Mouse (Mus musculus): ENCODE data around the gene Scaf4. TPM values are rescaled to one million over a fixed set of nuclear protein-coding genes. Genes with fewer than 3 reads are reported as not detected.

The Scaf4 gene
- polyA plus RNA-seq, 1 experiment from 2014 or later, result 25.6 TPM

- H3K36me3 ChIP-seq (ENCODE audit: control insufficient read depth, insufficient read depth), result no peaks in the 10 kb centered on the region
- no peak overlapping the region for H3K4me2 ChIP-seq (ENCODE audit: low read length)
- H3K27me3 ChIP-seq (replicated peaks; ENCODE audit: control insufficient read depth, insufficient read depth, low read length), result no peaks in the 10 kb centered on the region
- 70% methylated on average over 6 of the region's 6 CpGs for WGBS
- H3K27ac ChIP-seq (ENCODE audit: low read length), result no peak overlapping the region
- ATAC-seq, result no peak
- H3K9ac ChIP-seq (replicated peaks; ENCODE audit: low read depth, low read length), result no peak overlapping the region
- peaks cover 29% of the 10 kb centered on the region for H3K4me1 ChIP-seq (replicated peaks; ENCODE audit: control insufficient read depth, insufficient read depth, low read length)
- no peak overlapping the region for H3K4me3 ChIP-seq (replicated peaks; ENCODE audit: low read length)
- H3K9me3 ChIP-seq (ENCODE audit: control insufficient read depth, low read length), result no peaks in the 10 kb centered on the region
Measured at GRCm38 (mm10) chr16:90279058-90279457, 5.2 kb downstream of the Scaf4 start.

GRCm38 (mm10) chr16:90275521-90275920, 8.8 kb downstream of the Scaf4 start:
- Histone ChIP-seq H3K4me1 (replicated peaks; ENCODE audit: control insufficient read depth, insufficient read depth, low read length) (peaks cover 4% of the 10 kb centered on the region), H3K27ac (ENCODE audit: low read length) (no peak overlapping the region), H3K4me3 (replicated peaks; ENCODE audit: low read length) (no peak overlapping the region), H3K4me2 (ENCODE audit: low read length) (no peak overlapping the region), H3K27me3 (replicated peaks; ENCODE audit: control insufficient read depth, insufficient read depth, low read length) (no peaks in the 10 kb centered on the region), H3K9me3 (ENCODE audit: control insufficient read depth, low read length) (no peaks in the 10 kb centered on the region), H3K36me3 (ENCODE audit: control insufficient read depth, insufficient read depth) (no peaks in the 10 kb centered on the region), H3K9ac (replicated peaks; ENCODE audit: low read depth, low read length) (no peak overlapping the region)
- ATAC-seq, result no peak
- 75% methylated on average over 6 of the region's 6 CpGs for WGBS

DNA sequence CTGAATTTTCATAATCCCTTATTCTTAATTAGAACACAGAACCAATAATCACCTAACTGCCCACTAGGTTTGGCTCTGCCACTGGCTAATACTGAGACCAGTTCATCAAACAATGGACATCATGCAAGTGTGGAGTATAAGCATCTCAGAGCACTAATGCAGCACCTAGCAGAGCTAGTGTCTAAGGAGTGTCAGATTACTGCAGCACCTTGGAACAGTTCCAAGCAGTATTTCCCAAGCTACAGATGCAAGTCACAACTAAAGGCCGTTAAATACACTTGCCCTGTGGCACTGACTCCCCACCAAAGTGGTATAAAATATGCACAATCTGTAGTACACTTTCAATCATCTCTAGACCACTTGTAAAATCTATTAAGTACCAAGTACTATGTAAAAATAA, 17.7 kb downstream of the Scaf4 start:
- Histone ChIP-seq H3K9me3 (ENCODE audit: control insufficient read depth, low read length) (no peaks in the 10 kb centered on the region), H3K36me3 (ENCODE audit: control insufficient read depth, insufficient read depth) (peaks cover 2% of the 10 kb centered on the region; the same call in 1 of the 2 replicates), H3K9ac (replicated peaks; ENCODE audit: low read depth, low read length) (no peak overlapping the region), H3K27me3 (replicated peaks; ENCODE audit: control insufficient read depth, insufficient read depth, low read length) (no peaks in the 10 kb centered on the region), H3K4me2 (ENCODE audit: low read length) (no peak overlapping the region), H3K4me3 (replicated peaks; ENCODE audit: low read length) (no peak overlapping the region), H3K4me1 (replicated peaks; ENCODE audit: control insufficient read depth, insufficient read depth, low read length) (no peaks in the 10 kb centered on the region), H3K27ac (ENCODE audit: low read length) (no peak overlapping the region)
- WGBS, result 10% methylated on average over 1 of the region's 1 CpGs
- no peak for ATAC-seq

DNA sequence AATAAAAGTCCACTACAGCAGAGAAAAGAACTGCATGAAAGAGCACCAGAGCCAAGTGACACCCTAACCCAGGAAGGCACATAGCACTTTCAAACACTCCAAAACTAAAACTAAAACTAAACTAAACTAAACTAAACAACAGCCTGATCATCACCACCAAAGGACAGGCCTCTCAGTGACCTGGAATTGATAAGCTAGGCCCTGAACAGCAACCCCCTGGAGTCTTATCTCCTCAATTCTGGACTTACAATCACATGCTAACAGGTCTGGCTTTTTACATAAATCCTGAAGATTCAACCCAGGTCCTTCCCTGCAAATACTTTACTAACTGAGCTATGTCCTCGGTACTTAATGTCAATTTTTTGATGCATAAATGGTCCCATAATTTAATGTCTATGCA, 19.2 kb downstream of the Scaf4 start:
- no peak overlapping the region for H3K4me2 ChIP-seq (ENCODE audit: low read length)
- H3K4me3 ChIP-seq (replicated peaks; ENCODE audit: low read length), result no peak overlapping the region
- no peaks in the 10 kb centered on the region for H3K27me3 ChIP-seq (replicated peaks; ENCODE audit: control insufficient read depth, insufficient read depth, low read length)
- H3K36me3 ChIP-seq (ENCODE audit: control insufficient read depth, insufficient read depth), result peaks cover 2% of the 10 kb centered on the region; the same call in 1 of the 2 replicates
- no peaks in the 10 kb centered on the region for H3K4me1 ChIP-seq (replicated peaks; ENCODE audit: control insufficient read depth, insufficient read depth, low read length)
- H3K27ac ChIP-seq (ENCODE audit: low read length), result no peak overlapping the region
- H3K9me3 ChIP-seq (ENCODE audit: control insufficient read depth, low read length), result no peaks in the 10 kb centered on the region
- ATAC-seq, result no peak
- H3K9ac ChIP-seq (replicated peaks; ENCODE audit: low read depth, low read length), result no peak overlapping the region
- 87% methylated on average over 1 of the region's 1 CpGs for WGBS

DNA sequence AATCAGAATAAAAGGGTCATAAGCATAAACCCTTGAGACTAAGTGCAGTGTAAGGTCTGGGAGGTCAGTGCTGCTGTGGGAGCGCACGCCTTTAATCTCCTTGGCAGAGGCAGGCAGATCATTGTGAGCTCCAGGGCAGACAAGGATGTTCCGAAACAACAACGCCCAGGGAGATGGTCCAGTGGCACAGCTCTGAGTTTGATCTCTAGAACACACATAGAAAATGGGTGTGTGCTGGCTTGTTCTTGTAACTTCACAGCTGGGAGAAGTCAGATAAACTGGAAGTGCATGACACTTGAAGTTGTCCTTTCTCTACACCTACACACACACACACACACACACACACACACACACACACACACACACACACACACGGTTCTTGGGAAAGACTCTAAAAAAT, 20.3 kb downstream of the Scaf4 start:
- no peak overlapping the region for H3K4me2 ChIP-seq (ENCODE audit: low read length)
- H3K4me3 ChIP-seq (replicated peaks; ENCODE audit: low read length), result no peak overlapping the region
- no peak for ATAC-seq
- H3K36me3 ChIP-seq (ENCODE audit: control insufficient read depth, insufficient read depth), result peaks cover 8% of the 10 kb centered on the region
- H3K9ac ChIP-seq (replicated peaks; ENCODE audit: low read depth, low read length), result no peak overlapping the region
- no peak overlapping the region for H3K27ac ChIP-seq (ENCODE audit: low read length)
- H3K27me3 ChIP-seq (replicated peaks; ENCODE audit: control insufficient read depth, insufficient read depth, low read length), result no peaks in the 10 kb centered on the region
- WGBS, result 89% methylated on average over 5 of the region's 5 CpGs
- H3K9me3 ChIP-seq (ENCODE audit: control insufficient read depth, low read length), result no peaks in the 10 kb centered on the region
- H3K4me1 ChIP-seq (replicated peaks; ENCODE audit: control insufficient read depth, insufficient read depth, low read length), result no peaks in the 10 kb centered on the region

- H3K9me3 ChIP-seq (ENCODE audit: control insufficient read depth, low read length), result no peaks in the 10 kb centered on the region
- no peak overlapping the region for H3K27ac ChIP-seq (ENCODE audit: low read length)
- no peak for ATAC-seq
- no peak overlapping the region for H3K9ac ChIP-seq (replicated peaks; ENCODE audit: low read depth, low read length)
- H3K36me3 ChIP-seq (ENCODE audit: control insufficient read depth, insufficient read depth), result peaks cover 14% of the 10 kb centered on the region
- H3K27me3 ChIP-seq (replicated peaks; ENCODE audit: control insufficient read depth, insufficient read depth, low read length), result no peaks in the 10 kb centered on the region
- no peak overlapping the region for H3K4me2 ChIP-seq (ENCODE audit: low read length)
- WGBS, result 97% methylated on average over 2 of the region's 2 CpGs
- no peaks in the 10 kb centered on the region for H3K4me1 ChIP-seq (replicated peaks; ENCODE audit: control insufficient read depth, insufficient read depth, low read length)
- no peak overlapping the region for H3K4me3 ChIP-seq (replicated peaks; ENCODE audit: low read length)
Measured at GRCm38 (mm10) chr16:90261791-90262190, 22.5 kb downstream of the Scaf4 start.

GRCm38 (mm10) chr16:90260097-90260496, 24.2 kb downstream of the Scaf4 start:
- Histone ChIP-seq H3K36me3 (ENCODE audit: control insufficient read depth, insufficient read depth) (peaks cover 21% of the 10 kb centered on the region), H3K9ac (replicated peaks; ENCODE audit: low read depth, low read length) (no peak overlapping the region), H3K27ac (ENCODE audit: low read length) (no peak overlapping the region), H3K4me1 (replicated peaks; ENCODE audit: control insufficient read depth, insufficient read depth, low read length) (no peaks in the 10 kb centered on the region), H3K4me2 (ENCODE audit: low read length) (no peak overlapping the region), H3K4me3 (replicated peaks; ENCODE audit: low read length) (no peak overlapping the region), H3K27me3 (replicated peaks; ENCODE audit: control insufficient read depth, insufficient read depth, low read length) (no peaks in the 10 kb centered on the region), H3K9me3 (ENCODE audit: control insufficient read depth, low read length) (no peaks in the 10 kb centered on the region)
- no peak for ATAC-seq
- 92% methylated on average over 4 of the region's 4 CpGs for WGBS

DNA sequence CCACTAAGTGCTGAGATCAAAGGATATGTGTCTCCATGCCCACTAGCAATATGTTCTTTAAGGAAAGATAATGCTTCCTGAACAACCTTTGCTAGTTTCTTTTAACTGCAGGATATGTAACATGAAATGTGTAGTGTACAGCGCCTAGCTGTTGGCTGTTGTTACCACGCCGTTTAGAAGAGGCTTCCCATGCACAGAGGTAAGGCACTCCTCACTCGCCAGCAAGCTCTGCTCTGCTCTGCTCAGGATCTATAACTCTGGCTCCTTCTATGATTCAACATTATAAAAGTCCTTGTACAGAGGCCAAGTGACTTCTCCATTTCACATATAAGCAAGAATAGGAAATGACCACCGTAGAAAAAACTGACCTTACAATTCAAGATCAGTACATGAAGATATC, 24.7 kb downstream of the Scaf4 start:
- H3K27me3 ChIP-seq (replicated peaks; ENCODE audit: control insufficient read depth, insufficient read depth, low read length), result no peaks in the 10 kb centered on the region
- no peaks in the 10 kb centered on the region for H3K4me1 ChIP-seq (replicated peaks; ENCODE audit: control insufficient read depth, insufficient read depth, low read length)

DNA sequence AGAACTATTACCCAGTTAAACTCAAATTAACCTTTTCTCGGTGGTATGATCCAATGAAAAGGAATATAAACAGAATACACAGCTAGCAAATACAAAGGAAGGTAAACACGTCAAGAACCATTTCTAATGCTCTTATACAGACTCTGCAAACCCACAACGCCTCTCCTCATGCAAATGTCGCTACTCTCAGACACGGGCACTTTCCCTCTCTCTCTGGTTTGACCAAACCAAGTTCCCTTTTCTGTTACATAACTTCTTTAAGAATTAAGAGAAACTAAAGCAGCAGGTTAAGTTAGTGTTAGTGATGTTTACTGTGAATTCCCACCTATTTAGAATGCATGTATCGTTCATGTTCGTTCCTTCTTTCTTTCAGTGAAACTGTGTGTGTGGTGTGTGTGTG, 25.4 kb downstream of the Scaf4 start:
- no peak for ATAC-seq
- Histone ChIP-seq H3K36me3 (ENCODE audit: control insufficient read depth, insufficient read depth) (peaks cover 24% of the 10 kb centered on the region), H3K4me3 (replicated peaks; ENCODE audit: low read length) (no peak overlapping the region), H3K9ac (replicated peaks; ENCODE audit: low read depth, low read length) (no peak overlapping the region), H3K9me3 (ENCODE audit: control insufficient read depth, low read length) (no peaks in the 10 kb centered on the region), H3K4me1 (replicated peaks; ENCODE audit: control insufficient read depth, insufficient read depth, low read length) (no peaks in the 10 kb centered on the region), H3K27me3 (replicated peaks; ENCODE audit: control insufficient read depth, insufficient read depth, low read length) (no peaks in the 10 kb centered on the region), H3K27ac (ENCODE audit: low read length) (no peak overlapping the region), H3K4me2 (ENCODE audit: low read length) (no peak overlapping the region)
- 87% methylated on average over 7 of the region's 7 CpGs for WGBS

More for the DNA sequence above, 24.7 kb downstream of the Scaf4 start:
- no peak for ATAC-seq
- H3K36me3 ChIP-seq (ENCODE audit: control insufficient read depth, insufficient read depth), result peaks cover 24% of the 10 kb centered on the region
- H3K27ac ChIP-seq (ENCODE audit: low read length), result no peak overlapping the region
- no peaks in the 10 kb centered on the region for H3K9me3 ChIP-seq (ENCODE audit: control insufficient read depth, low read length)
- no peak overlapping the region for H3K4me3 ChIP-seq (replicated peaks; ENCODE audit: low read length)
- H3K9ac ChIP-seq (replicated peaks; ENCODE audit: low read depth, low read length), result no peak overlapping the region
- no peak overlapping the region for H3K4me2 ChIP-seq (ENCODE audit: low read length)
- 97% methylated on average over 5 of the region's 5 CpGs for WGBS

GRCm38 (mm10) chr16:90252521-90252920, 31.8 kb downstream of the Scaf4 start:
- H3K36me3 ChIP-seq (ENCODE audit: control insufficient read depth, insufficient read depth), result peaks cover 37% of the 10 kb centered on the region

More at GRCm38 (mm10) chr16:90252521-90252920, 31.8 kb downstream of the Scaf4 start:
- Histone ChIP-seq H3K4me2 (ENCODE audit: low read length) (no peak overlapping the region), H3K4me1 (replicated peaks; ENCODE audit: control insufficient read depth, insufficient read depth, low read length) (no peaks in the 10 kb centered on the region), H3K27ac (ENCODE audit: low read length) (no peak overlapping the region), H3K9me3 (ENCODE audit: control insufficient read depth, low read length) (no peaks in the 10 kb centered on the region), H3K4me3 (replicated peaks; ENCODE audit: low read length) (no peak overlapping the region), H3K9ac (replicated peaks; ENCODE audit: low read depth, low read length) (no peak overlapping the region), H3K27me3 (replicated peaks; ENCODE audit: control insufficient read depth, insufficient read depth, low read length) (no peaks in the 10 kb centered on the region)
- ATAC-seq, result no peak
- WGBS, result 92% methylated on average over 2 of the region's 2 CpGs

Measured in forebrain, embryonic 16.5 days (tissue).